Mouse (Mus musculus) c-Kit-positive CD71-positive TER-119-negative erythroid progenitor cells, embryonic 14.5 days (primary cell): ENCODE data around the gene Rps10.
"Not testable (repeated sequence)": the region's sequence is repeated elsewhere in the genome, so short reads cannot be mapped to it uniquely, and the experiment has no call there.

Experiments used
- DNase-seq: peaks from one replicate; pipeline ENCODE4 v3.0.0-alpha.2; 2013; ENCODE audit warnings: low read depth

The Rps10 gene

GRCm38 (mm10) chr17:27643756-27644155, 7.3 kb upstream of the Rps10 start:
- no peak for DNase-seq

- no peak for DNase-seq
Measured at GRCm38 (mm10) chr17:27643101-27643500, 6.6 kb upstream of the Rps10 start.

- DNase-seq: no peak
Measured at GRCm38 (mm10) chr17:27642491-27643062, 6.1 kb upstream of the Rps10 start.

DNA sequence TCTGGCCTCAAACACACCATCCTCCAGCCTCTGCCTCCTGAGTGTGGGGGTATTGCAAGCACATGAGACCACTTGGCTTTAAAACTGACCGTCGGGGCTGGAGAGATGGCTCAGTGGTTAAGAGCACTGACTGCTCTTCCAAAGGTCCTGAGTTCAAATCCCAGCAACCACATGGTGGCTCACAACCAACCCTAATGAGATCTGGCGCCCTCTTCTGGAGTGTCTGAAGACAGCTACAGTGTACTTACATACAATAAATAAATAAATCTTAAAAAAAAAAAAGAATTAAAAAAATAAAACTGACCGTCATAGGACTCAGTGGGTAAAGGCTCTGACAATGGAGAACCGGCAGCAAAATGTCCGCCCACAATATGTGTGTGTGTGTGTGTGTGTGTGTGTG, 3.4 kb upstream of the Rps10 start:
- not testable (repeated sequence) for DNase-seq

DNA sequence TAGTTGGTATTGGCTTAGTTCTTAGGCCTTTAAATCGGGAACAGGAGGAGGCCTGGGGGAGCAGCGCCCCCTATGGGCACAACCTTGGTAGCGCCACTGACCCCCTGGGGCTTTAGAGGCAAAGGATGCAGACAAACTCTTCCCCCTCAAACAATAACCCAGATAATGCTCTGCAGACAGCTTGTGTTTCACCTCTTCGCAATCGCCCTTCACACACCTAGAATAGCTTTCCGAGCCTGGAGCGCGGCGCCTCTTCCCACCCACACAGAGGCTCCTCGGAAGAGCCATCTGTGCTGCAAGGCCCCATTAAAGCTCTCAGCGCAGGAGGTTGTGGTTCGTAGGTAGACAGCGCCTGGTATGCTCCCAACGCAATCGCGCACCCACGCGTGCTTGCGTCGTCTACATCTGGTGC, 2.5 kb upstream of the Rps10 start:
- no peak for DNase-seq

GRCm38 (mm10) chr17:27637333-27637732, 864 bp upstream of the Rps10 start:
- no peak for DNase-seq

- DNase-seq: not testable (repeated sequence)
Measured at GRCm38 (mm10) chr17:27635575-27635903, 930 bp downstream of the Rps10 start.

GRCm38 (mm10) chr17:27634871-27635574, 1.4 kb downstream of the Rps10 start, which contains the start of gene RPS10-NUDT3:
Gene RPS10-NUDT3 (minus strand): TSS chr17:27635222.
- DNase-seq: peak; percentile 75

DNA sequence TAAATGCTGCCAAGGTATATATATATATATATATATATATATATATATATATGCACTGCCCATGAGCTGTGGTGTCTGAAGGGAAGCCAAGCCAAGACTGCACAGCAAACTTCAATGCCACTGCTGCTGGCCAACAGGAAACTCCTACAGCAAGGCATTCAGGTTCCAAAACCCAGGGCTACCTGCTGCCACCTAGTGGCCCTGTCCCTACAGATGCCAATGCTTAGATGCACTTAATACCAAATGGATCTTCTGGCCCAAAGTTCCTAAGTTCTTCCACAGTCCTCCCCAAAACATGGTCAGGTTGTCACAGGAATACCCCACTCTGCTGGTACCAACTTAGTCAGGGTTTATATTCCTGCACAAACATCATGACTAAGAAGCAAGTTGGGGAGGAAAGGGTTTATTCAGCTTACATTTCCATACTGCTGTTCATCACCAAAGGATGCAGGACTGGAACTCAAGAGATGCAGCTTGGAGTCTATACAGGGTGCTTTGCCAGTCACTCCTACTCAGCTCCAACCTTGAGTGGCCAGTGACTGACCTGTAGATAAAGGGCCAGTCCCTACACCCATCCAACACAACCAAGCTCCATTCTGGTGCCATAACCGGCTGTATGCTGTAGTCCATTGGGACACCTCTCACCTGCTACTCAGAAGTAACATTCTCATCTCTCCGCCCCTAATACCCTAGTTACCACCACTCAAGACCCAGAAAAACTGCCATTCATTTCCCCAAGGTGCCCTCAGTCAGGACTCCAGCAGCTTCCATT, 7.0 kb downstream of the Rps10 start:
- DNase-seq: peak; percentile 77

DNA sequence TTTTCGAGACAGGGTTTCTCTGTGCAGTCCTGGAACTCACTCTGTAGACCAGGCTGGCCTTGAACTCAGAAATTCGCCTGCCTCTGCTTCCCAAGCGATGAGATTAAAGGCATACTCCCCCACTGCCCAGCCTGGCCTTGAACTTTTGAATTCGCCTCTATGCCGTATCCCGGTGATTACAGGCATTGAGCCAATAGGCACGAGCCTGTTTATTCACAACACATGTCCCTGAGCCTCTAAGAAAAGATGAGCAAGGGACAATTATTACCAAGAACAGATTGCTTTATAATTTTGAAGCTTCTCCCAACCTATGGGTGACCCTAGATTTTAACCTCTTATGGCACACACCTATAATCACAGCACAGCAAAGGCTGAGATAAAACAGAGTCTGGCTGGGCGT, 8.1 kb downstream of the Rps10 start:
- DNase-seq: no peak

DNA sequence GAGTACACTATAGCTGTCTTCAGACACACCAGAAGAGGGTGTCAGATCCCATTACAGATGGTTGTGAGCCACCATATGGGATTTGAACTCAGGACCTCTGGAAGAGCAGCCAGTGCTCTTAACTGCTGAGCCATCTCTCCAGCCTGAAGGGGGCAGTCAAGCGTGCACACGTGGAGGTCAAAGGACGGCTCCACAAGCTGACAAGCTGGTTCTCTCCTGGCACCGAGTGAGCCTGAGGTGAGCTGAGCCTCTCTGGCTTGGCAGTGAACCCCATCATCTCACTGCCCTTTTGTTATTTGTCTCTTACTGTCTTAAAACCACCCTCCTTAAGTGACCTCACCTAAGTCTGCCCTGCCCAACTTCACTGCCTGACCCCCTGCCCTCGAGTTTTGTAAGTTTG, 9.0 kb downstream of the Rps10 start:
- DNase-seq: no peak

GRCm38 (mm10) chr17:27626681-27627080, 9.8 kb downstream of the Rps10 start:
- no peak for DNase-seq

DNA sequence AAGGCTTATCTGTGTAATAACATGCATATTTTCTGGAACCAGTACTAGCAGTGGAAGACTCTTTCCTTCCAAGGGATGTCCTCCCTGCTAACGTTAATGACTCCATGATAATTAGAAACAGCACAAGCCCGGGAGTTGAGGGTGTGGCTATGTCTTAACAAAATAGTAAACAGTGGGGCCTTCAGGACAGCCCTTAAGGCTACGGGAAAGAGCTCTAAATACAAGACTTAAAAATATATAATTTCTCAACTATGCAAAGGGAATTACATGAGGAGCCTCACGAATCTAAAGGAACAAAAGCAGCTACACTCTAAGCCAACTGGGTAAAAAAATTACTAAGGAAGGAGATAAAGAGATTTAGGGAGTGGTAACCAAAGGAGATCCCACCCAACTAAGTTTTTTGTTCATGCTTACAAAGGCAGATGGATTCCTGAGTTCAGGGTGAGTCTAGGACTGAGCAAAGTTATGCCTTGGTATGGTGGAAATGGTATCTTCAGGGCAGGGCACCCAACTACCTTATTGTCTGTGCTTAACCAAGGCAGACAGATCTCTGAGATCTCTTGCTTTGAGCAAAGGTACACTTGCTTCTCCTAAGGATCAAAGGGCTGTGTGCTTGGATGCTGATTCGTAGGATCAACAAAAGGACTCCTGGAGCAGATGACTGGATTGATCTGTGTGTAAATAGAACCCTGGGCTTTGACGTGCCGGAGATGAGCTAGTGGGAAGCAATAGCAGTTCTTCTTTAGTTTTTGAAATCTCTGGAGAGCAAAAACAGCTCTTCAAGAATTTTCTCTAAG, 10.8 kb downstream of the Rps10 start:
- DNase-seq: no peak

DNA sequence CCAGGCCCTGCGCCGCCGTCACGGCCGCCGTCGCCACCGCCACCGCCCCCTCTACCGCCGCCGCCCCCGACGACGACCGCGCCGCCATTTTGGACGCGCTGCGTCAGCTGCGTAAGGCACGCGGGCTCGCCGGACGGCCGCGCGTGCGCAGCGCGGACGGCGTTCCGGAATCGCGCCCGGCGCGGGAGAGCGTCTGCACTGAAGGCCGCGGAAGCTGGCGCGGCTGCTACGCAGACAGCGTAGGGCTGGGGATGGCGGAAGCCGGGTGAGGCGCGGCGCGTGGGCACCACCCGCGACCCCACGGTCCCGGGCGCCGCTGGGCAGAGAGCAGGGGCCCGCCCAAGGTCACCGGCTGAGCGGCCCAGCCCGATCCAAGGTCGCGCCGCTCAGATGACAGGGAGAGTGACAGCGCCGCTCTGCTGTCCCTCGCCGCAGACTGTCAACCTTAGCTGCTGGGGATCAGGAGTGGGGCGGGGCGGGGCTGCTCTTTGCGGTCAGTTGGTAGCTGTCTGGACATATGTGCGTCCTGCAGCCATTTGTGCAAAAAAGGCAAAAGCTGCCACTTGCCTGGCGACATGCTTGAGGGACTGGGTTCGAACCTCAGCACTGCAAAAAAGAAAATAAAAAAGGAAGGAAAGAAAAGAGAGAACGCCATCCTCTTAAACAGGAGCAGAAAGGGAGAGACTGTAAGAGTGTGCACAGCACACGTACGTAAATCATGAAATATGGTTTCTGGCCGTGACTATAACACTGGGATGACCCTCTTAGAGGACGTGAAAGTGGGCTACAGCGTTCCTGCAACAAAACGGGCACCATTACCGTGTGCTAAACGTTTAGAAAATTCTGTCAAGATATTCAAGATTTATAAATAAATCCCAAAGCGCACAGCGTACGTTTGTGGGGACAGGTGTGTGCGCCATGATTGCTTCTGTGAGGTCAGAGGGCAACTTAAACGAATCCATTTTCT, 12.8 kb downstream of the Rps10 start, which contains the start of gene Nudt3:
TSS of gene Nudt3 (minus strand) at position 136 of the 967 bp plus-strand sequence.
- DNase-seq: peak; percentile 77

DNA sequence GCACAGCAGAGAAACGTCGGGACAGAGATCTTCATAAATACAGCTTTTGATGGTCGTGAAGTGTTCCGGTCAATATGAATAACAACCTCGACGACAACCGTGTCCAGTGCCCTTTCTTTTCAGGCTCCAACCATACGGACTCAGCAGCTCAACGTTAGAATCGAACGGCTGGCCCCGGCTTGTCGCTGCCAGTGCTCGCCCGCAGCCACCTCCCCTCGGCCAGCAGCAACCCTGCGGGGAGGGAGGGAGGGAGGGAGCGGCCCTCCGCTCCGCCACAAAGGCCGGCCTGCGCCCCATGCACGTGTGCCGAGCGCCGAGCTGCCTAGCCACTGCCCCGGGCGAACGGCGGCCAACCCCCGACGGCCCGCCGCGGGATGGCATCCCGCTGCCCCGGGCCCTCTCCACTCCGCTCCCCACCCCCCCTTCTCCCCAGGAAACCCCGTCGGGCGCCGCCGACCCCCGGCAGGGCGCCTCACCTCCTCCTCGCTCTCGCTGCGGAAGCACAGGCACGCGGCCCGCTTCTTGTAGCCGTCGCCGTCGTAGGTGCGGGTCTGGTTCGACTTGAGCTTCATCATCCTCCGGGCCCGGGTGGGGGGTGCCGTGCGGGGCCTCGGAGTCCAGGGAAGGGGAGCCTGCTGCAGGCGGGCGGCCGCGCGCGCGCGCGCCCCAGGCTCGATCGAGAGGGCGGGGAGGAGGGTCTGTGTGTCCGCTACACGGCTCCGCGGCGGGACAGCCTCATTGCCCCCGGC, 13.7 kb downstream of the Rps10 start:
- no peak for DNase-seq

DNA sequence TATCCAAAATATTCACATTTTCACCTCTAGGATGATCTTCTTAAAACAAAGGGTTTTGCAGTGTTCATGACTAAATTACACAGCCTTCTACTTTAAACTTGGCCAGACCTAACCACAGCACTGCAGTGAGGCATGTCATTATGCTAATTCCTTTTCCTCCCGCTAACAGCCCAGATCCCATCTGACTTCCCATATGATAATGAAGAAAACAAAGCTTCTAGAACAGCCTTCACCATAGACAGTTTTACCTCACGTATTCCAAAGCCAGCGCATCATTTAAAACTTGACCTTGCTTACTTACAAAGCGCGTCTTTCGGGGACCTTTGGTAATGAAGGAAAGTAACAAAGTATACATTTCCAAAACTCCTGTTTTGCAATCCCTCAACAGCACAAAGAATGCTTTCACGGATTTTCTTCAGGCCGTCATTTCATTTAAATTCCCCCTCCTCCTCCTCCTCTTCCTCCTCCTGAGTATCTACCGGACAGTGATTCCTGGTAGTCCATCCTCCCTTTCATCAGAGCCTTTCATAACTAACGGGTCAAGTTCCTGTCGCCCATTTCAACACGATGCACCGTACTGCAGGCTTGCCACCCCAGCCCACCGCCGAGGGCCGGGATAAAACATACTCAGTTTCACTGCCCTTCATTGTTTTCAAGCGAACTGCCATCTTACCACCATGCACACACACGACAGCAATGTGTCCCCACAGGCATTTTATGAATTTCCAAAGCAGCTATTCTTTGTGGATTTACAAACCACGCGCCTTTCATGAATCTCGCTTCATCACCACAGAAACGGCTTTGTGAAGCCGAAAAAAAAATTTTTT, 14.6 kb downstream of the Rps10 start:
- no peak for DNase-seq

- no peak for DNase-seq
Measured at GRCm38 (mm10) chr17:27621161-27621560, 15.3 kb downstream of the Rps10 start.

GRCm38 (mm10) chr17:27615388-27615787, 21.1 kb downstream of the Rps10 start:
- no peak for DNase-seq

DNA sequence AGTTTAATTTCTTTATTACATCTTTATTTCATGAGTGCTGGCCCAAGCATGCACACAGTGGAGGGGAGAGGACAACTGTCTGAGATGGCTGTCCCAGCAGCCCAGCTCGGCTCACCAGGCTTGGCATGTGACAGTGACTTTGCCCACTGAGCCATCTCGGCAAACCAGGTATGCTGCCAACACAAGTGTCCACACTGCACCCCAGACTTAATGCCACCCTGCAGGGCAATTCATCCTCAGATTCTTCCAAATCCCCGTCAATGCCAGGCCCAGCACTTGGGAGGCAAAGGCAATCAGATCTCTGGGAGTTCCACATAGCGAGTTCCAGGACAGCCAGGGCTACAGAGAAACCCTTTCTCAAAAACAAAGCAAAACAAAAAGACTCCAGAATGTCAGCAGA, 23.5 kb downstream of the Rps10 start:
- no peak for DNase-seq

- no peak for DNase-seq
Measured at GRCm38 (mm10) chr17:27611994-27612393, 24.5 kb downstream of the Rps10 start.
